ENCODE assay signal across 17 mouse cellular contexts in genomic region chr14:9330767-9331166, GRCm38 (mm10).
A peak's percentile ranks its signal among the peaks of the same experiment; 100 is the strongest.
DNase-seq lines count a peak whose midpoint lies in the region; ATAC-seq and TF ChIP-seq lines count a peak whose summit lies in the region.
"Had no signal": no experiment of that assay in that cellular context is flagged by ENCODE, and none has a peak within 500 bp of the region (broad histone marks: within the 10 kb centered on the region; RNA-seq: fewer than 3 reads in every experiment).

No protein-coding gene starts in this region.

- dilution Hi-C loops in CH12.LX (cut with MboI; ENCODE audit: extremely low pct_ligation_motif_present, extremely low pct_unique_long_range_greater_than_20kb, low sequenced_read_pairs) = no loop called here

- no peak for DNase-seq in gastrocnemius, adult 2 months
- DNase-seq in gastrocnemius, adult 18-20 months (ENCODE audit: low spot score) = no peak
- DNase-seq in lung, embryonic 14.5 days = no peak
- no peak for DNase-seq in lung, postnatal 25 days (ENCODE audit: low spot score)
- DNase-seq in CH12.LX (ENCODE audit: extremely low read depth) = peak; percentile 14
- peak; percentile 81 for DNase-seq in ZHBTc4 (ENCODE audit: low read depth, low spot score)
- no peak for DNase-seq in spleen, postnatal 36 days (ENCODE audit: low spot score in 2 of 2)
- no peak for DNase-seq in liver, embryonic 11.5 days (ENCODE audit: low spot score)
- DNase-seq: adrenal gland, postnatal 25 days; cerebellum, adult 8-10 months; gastrocnemius, postnatal 14 days; kidney, adult 18-20 months; kidney, postnatal 14 days; lung, adult 2 months had no signal

- peak; percentile 54 for TF ChIP-seq RAD21 in CH12.LX (IDR thresholded peaks at IDR 0.05; ENCODE audit: low read depth, low read length)

- no peaks in the 10 kb centered on the region for H3K36me3 ChIP-seq in lung, embryonic 14.5 days (ENCODE audit: insufficient read depth)
- no peaks in the 10 kb centered on the region for H3K36me3 ChIP-seq in CH12.LX (replicated peaks in 1 of 2; ENCODE audit: control insufficient read depth in 1 of 2, insufficient read depth in 1 of 2, low read length in 1 of 2)
- H3K36me3 ChIP-seq in liver, embryonic 11.5 days (ENCODE audit: control insufficient read depth, insufficient read depth, low read length) = no peaks in the 10 kb centered on the region
- H3K36me3 ChIP-seq: hindbrain, embryonic 13.5 days; limb, embryonic 15.5 days; neural tube, embryonic 12.5 days had no signal

- TF ChIP-seq POLR2A in CH12.LX (IDR thresholded peaks at IDR 0.05; ENCODE audit: low read depth, low read length) = no peak

- in situ Hi-C loops in CH12.LX (cut with MboI; ENCODE audit: low pct_ligation_motif_present, low pct_unique_long_range_greater_than_20kb, low sequenced_read_pairs) = no loop called here

- H3K9ac ChIP-seq in lung, embryonic 14.5 days = no peak overlapping the region
- no peak overlapping the region for H3K9ac ChIP-seq in CH12.LX (ENCODE audit: insufficient read depth, low read depth)
- no peak overlapping the region for H3K9ac ChIP-seq in liver, embryonic 11.5 days (ENCODE audit: low read depth, low read length)
- H3K9ac ChIP-seq: hindbrain, embryonic 13.5 days; limb, embryonic 15.5 days; neural tube, embryonic 12.5 days had no signal

- no peak overlapping the region for H3K4me2 ChIP-seq in lung, embryonic 14.5 days
- no peak overlapping the region for H3K4me2 ChIP-seq in CH12.LX (ENCODE audit: insufficient read depth, low read depth, poor library complexity, severe bottlenecking)
- no peak overlapping the region for H3K4me2 ChIP-seq in liver, embryonic 11.5 days
- H3K4me2 ChIP-seq: hindbrain, embryonic 13.5 days; limb, embryonic 15.5 days; neural tube, embryonic 12.5 days had no signal

- H3K4me1 ChIP-seq in lung, embryonic 14.5 days (ENCODE audit: insufficient read depth) = no peaks in the 10 kb centered on the region
- H3K4me1 ChIP-seq in CH12.LX (ENCODE audit: control insufficient read depth in 1 of 2, insufficient read depth in 2 of 2) = peaks cover 0 to 6% of the 10 kb centered on the region in 2 experiments; a peak in 2 of 4 replicates
- H3K4me1 ChIP-seq in liver, embryonic 11.5 days (replicated peaks; ENCODE audit: control insufficient read depth, insufficient read depth, low read length) = no peaks in the 10 kb centered on the region
- H3K4me1 ChIP-seq: limb, embryonic 15.5 days; neural tube, embryonic 12.5 days had no signal

- H3K4me3 ChIP-seq in gastrocnemius, adult 2 months = no peak overlapping the region
- H3K4me3 ChIP-seq in lung, embryonic 14.5 days (ENCODE audit: low read depth, low read length) = no peak overlapping the region
- H3K4me3 ChIP-seq in CH12.LX (replicated peaks in 1 of 3; ENCODE audit: low read depth in 2 of 3, low read length in 2 of 3, poor library complexity in 1 of 3) = no peak overlapping the region
- H3K4me3 ChIP-seq in liver, embryonic 11.5 days (ENCODE audit: low read depth, low read length) = no peak overlapping the region
- H3K4me3 ChIP-seq: hindbrain, embryonic 13.5 days; limb, embryonic 15.5 days; neural tube, embryonic 12.5 days had no signal

- H3K27ac ChIP-seq in gastrocnemius, adult 2 months = no peak overlapping the region
- no peak overlapping the region for H3K27ac ChIP-seq in lung, embryonic 14.5 days (ENCODE audit: low read depth)
- H3K27ac ChIP-seq in CH12.LX (ENCODE audit: insufficient read depth, low read depth) = no peak overlapping the region
- no peak overlapping the region for H3K27ac ChIP-seq in liver, embryonic 11.5 days (ENCODE audit: low read depth, low read length)
- H3K27ac ChIP-seq: hindbrain, embryonic 13.5 days; limb, embryonic 15.5 days; neural tube, embryonic 12.5 days had no signal

- H3K79me2 ChIP-seq in CH12.LX (replicated peaks; ENCODE audit: control insufficient read depth, extremely low read depth, insufficient read depth, poor library complexity, severe bottlenecking) = no peaks in the 10 kb centered on the region

- TF ChIP-seq EP300 in CH12.LX (IDR thresholded peaks at IDR 0.05; ENCODE audit: low read length) = no peak

- intact Hi-C loops in gastrocnemius, adult 2 months (cut with DNase I) = no loop called here

- 0 out of 2 replicates have a peak, but pooled peaks have one; percentile 1 for TF ChIP-seq CTCF in gastrocnemius, adult 2 months (IDR thresholded peaks at IDR 0.05)
- TF ChIP-seq CTCF in lung, embryonic 14.5 days (IDR thresholded peaks at IDR 0.05; ENCODE audit: low read depth) = peak; percentile 22; the same call in 1 of the 2 replicates
- peak; percentile 26 to 57; a peak in 2 of 4 replicates for TF ChIP-seq CTCF in CH12.LX (conservative IDR thresholded peaks at IDR 0.05 in 1 of 2, IDR thresholded peaks at IDR 0.05 in 1 of 2; ENCODE audit: low read depth in 2 of 2, low read length in 2 of 2)

- ATAC-seq in lung, embryonic 14.5 days (ENCODE audit: insufficient read depth) = no peak
- ATAC-seq in liver, embryonic 11.5 days (replicated peaks; ENCODE audit: low FRiP score) = no peak

- H3K9me3 ChIP-seq in lung, embryonic 14.5 days (ENCODE audit: low read depth, low read length) = no peaks in the 10 kb centered on the region
- no peaks in the 10 kb centered on the region for H3K9me3 ChIP-seq in CH12.LX (replicated peaks; ENCODE audit: low read length)
- no peaks in the 10 kb centered on the region for H3K9me3 ChIP-seq in liver, embryonic 11.5 days (ENCODE audit: control insufficient read depth, low read length)
- H3K9me3 ChIP-seq: hindbrain, embryonic 13.5 days; limb, embryonic 15.5 days; neural tube, embryonic 12.5 days had no signal

- no peaks in the 10 kb centered on the region for H3K27me3 ChIP-seq in lung, embryonic 14.5 days (ENCODE audit: insufficient read depth, low read length)
- no peaks in the 10 kb centered on the region for H3K27me3 ChIP-seq in CH12.LX (replicated peaks)
- H3K27me3 ChIP-seq in liver, embryonic 11.5 days (replicated peaks; ENCODE audit: control insufficient read depth, insufficient read depth, low read length) = no peaks in the 10 kb centered on the region
- H3K27me3 ChIP-seq: hindbrain, embryonic 13.5 days; limb, embryonic 15.5 days; neural tube, embryonic 12.5 days had no signal

TF ChIP-seq in CH12.LX, 34 proteins besides CTCF, POLR2A, EP300 and RAD21:
- TF ChIP-seq SMC3 (IDR thresholded peaks at IDR 0.05; ENCODE audit: low read depth, low read length) (peak; percentile 37), MAFK (IDR thresholded peaks at IDR 0.05; ENCODE audit: insufficient replicate concordance, low read length) (no peak)

Comparison
In these comparisons a context has a peak if more than half of its experiments do, and no peak if none do; other contexts are left out.
1. DNase-seq: peak in CH12.LX (single experiment) and ZHBTc4 (single experiment); none in gastrocnemius, adult 2 months (single experiment), gastrocnemius, adult 18-20 months (single experiment), lung, embryonic 14.5 days (single experiment), lung, postnatal 25 days (single experiment), spleen, postnatal 36 days (0 of 2) and liver, embryonic 11.5 days (single experiment).
2. Peak in every context shown above with its lines, with median percentiles within 50 percentile points of each other: CTCF ChIP-seq.